Mouse (Mus musculus): ENCODE measurements around the gene Sp100. TPM values are rescaled to one million over a fixed set of nuclear protein-coding genes. Genes with fewer than 3 reads are reported as not detected.

Sp100 gene
- polyA plus RNA-seq, 1 experiment from 2014 or later, result 0.40 TPM

- no peak overlapping the region for H3K27ac ChIP-seq
- H3K4me1 ChIP-seq, result no peaks in the 10 kb centered on the region
- 0% methylated on average over 1 of the region's 1 CpGs for WGBS
- no peaks in the 10 kb centered on the region for H3K27me3 ChIP-seq (replicated peaks)
- H3K4me3 ChIP-seq, result no peak overlapping the region
- ATAC-seq (replicated peaks), result no peak
- H3K36me3 ChIP-seq (replicated peaks), result no peaks in the 10 kb centered on the region
- H3K9me3 ChIP-seq, result no peaks in the 10 kb centered on the region
- H3K9ac ChIP-seq, result no peak overlapping the region
- H3K4me2 ChIP-seq, result no peak overlapping the region
Measured at GRCm38 (mm10) chr1:85758969-85759293, 109.1 kb downstream of the Sp100 start.

Small RNA genes lying within 50 kb of the gene (microRNA-seq; reads per million reads assigned to microRNA genes)
- gene Mir8096, result not detected

Other genes with a start within 250 kb of the Sp100 start
- gene G530012D18Rik, start 74.3 kb upstream of the Sp100 start, polyA plus RNA-seq (2015; fragmentation: Nextera tagmentation; extraction: Ambion mirVana), result not detected in 2 replicates
- 0.56 and 0.91 TPM in 2 replicates for gene Sp110, start 51.2 kb upstream of the Sp100 start, polyA plus RNA-seq (2015; fragmentation: Nextera tagmentation; extraction: Ambion mirVana)
- gene Sp140, start 49.6 kb upstream of the Sp100 start, polyA plus RNA-seq (2015; fragmentation: Nextera tagmentation; extraction: Ambion mirVana), result 0.43 and 0.68 TPM in 2 replicates
- gene A630001G21Rik, start 128.7 kb downstream of the Sp100 start, polyA plus RNA-seq (2015; fragmentation: Nextera tagmentation; extraction: Ambion mirVana), result 0.19 and 0.56 TPM in 2 replicates
- gene Cab39, start 143.5 kb downstream of the Sp100 start, polyA plus RNA-seq (2015; fragmentation: Nextera tagmentation; extraction: Ambion mirVana), result 53.1 and 54.5 TPM in 2 replicates
- gene Itm2c, start 244.3 kb downstream of the Sp100 start, polyA plus RNA-seq (2015; fragmentation: Nextera tagmentation; extraction: Ambion mirVana), result 233 and 248 TPM in 2 replicates